Mouse (Mus musculus) forebrain, embryonic 12.5 days (tissue): ENCODE results near the gene Meis1. TPM values are rescaled to one million over a fixed set of nuclear protein-coding genes. Genes with fewer than 3 reads are reported as not detected.

Experiments used
- ATAC-seq: fragments of 200-750 bp; cut with Nextera tagmentation; 2 replicates; pipeline ENCODE4 v1.8.0; 2017; ENCODE audit warnings: moderate TSS enrichment; ENCODE audit not compliant: low FRiP score
- H3K27ac ChIP-seq: fragments of 300-500 bp; sonication (generic); 2 replicates; pipeline ENCODE4 v1.5.1; 2016; ENCODE audit warnings: mild to moderate bottlenecking
- H3K27me3 ChIP-seq: fragments of 300-500 bp; sonication (generic); 2 replicates; pipeline ENCODE4 v1.6.1; 2016; ENCODE audit warnings: mild to moderate bottlenecking
- H3K36me3 ChIP-seq: fragments of 300-500 bp; sonication (generic); replicated peaks from 2 replicates; pipeline ENCODE4 v1.6.1; 2016; ENCODE audit warnings: mild to moderate bottlenecking
- H3K4me1 ChIP-seq: fragments of 300-500 bp; sonication (generic); 2 replicates; pipeline ENCODE4 v1.6.1; 2016
- H3K4me2 ChIP-seq: fragments of 300-500 bp; sonication (generic); 2 replicates; pipeline ENCODE4 v1.6.1; 2016; ENCODE audit warnings: mild to moderate bottlenecking, moderate library complexity
- H3K4me3 ChIP-seq: fragments of 300-500 bp; sonication (generic); replicated peaks from 2 replicates; pipeline ENCODE4 v1.5.1; 2016; ENCODE audit warnings: mild to moderate bottlenecking
- H3K9ac ChIP-seq: fragments of 300-500 bp; sonication (generic); 2 replicates; pipeline ENCODE4 v1.6.1; 2016; ENCODE audit warnings: mild to moderate bottlenecking
- H3K9me3 ChIP-seq: fragments of 300-500 bp; sonication (generic); 2 replicates; pipeline ENCODE4 v1.6.1; 2016
- WGBS: fragments of 180-500 bp; shearing (Covaris S2); methylation state at CpG from one replicate; pipeline ENCODE4 v1.1.7; 2016; 5-methylcytosine and 5-hydroxymethylcytosine counted together
- polyA plus RNA-seq: library from polyadenylated mRNA; unstranded; fragments of >200 nt; fragmentation: Nextera tagmentation; extraction: Ambion mirVana; gene quantifications from 2 replicates; pipeline ENCODE4 v1.2.1, GENCODE M21; 2016

Meis1 gene
- polyA plus RNA-seq, 1 experiment from 2014 or later: 44.8 TPM

DNA sequence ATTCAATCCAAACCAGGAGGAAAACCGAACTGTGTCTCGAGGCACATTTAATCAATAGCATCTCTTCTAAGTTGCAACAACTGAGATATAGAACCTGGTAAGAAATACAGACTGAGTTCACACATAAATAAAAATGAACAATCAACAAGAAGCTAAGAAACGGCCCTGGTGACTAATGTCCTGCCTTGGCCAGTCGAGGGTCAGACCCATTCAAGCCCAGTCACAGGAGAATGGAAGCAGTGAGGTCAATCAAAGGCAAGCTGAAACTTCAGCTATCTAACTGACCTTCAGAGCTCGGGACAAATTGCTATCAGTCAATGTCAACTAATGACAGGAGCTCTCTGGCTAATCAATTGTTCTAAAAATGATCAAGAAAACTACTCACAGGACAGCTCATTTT is 38.2 kb downstream of the Meis1 start:
- no peaks in the 10 kb centered on the region for H3K27me3 ChIP-seq
- no peak overlapping the region for H3K4me3 ChIP-seq
- no peaks in the 10 kb centered on the region for H3K9me3 ChIP-seq
- H3K36me3 ChIP-seq: no peaks in the 10 kb centered on the region
- no peak overlapping the region for H3K9ac ChIP-seq
- H3K4me1 ChIP-seq: peaks cover 32% of the 10 kb centered on the region
- 26% methylated on average over 5 of the region's 5 CpGs for WGBS
- H3K4me2 ChIP-seq: no peak overlapping the region
- no peak for ATAC-seq
- H3K27ac ChIP-seq: no peak overlapping the region

DNA sequence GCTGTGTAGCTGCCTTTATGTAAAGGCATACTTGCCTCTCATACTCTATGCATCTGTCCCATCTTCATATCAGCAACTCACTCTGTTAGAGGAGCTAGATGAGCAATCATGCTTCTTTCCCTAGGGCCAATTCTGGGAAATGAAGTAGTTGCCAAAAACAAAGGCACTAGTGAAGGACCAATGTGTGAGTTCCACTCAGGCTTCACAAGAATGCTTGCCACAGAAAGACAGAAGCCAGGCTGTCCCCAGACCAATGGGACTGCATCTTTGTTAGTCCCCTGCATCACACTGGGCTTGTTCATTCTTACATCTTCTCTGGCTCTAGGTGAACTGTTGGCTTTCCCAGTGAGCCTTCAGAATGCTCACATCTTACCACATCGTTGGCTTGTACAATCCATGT is 43.7 kb downstream of the Meis1 start:
- H3K27me3 ChIP-seq: no peaks in the 10 kb centered on the region
- H3K4me1 ChIP-seq: no peaks in the 10 kb centered on the region
- no peak overlapping the region for H3K9ac ChIP-seq
- H3K4me2 ChIP-seq: no peak overlapping the region
- no peak for ATAC-seq
- H3K9me3 ChIP-seq: no peaks in the 10 kb centered on the region
- no peak overlapping the region for H3K27ac ChIP-seq
- H3K4me3 ChIP-seq: no peak overlapping the region
- 85% methylated on average over 1 of the region's 1 CpGs for WGBS
- H3K36me3 ChIP-seq: no peaks in the 10 kb centered on the region

DNA sequence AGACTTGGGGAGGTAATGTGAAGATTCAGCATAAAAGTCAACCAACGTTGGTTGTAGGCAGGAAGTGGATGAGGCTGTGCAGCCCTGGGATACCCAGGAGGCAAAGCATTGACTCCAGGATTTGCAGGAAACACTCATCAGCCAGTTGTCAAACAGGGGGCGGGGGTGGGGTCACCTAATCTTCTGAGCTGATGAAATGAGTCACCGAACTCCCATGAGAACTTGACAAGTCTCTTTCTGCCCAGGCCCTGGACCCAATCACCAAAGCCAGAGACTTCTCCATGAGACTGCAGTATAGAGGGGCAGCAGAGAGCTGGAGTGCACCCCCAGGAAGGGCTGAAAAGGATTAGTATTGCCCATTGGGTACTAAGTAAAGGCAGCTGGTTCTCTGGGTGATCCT is 45.0 kb downstream of the Meis1 start:
- no peaks in the 10 kb centered on the region for H3K36me3 ChIP-seq
- no peak overlapping the region for H3K27ac ChIP-seq
- ATAC-seq: no peak
- no peaks in the 10 kb centered on the region for H3K4me1 ChIP-seq
- WGBS: 42% methylated on average over 3 of the region's 3 CpGs
- no peak overlapping the region for H3K4me2 ChIP-seq
- H3K27me3 ChIP-seq: no peaks in the 10 kb centered on the region
- no peaks in the 10 kb centered on the region for H3K9me3 ChIP-seq
- no peak overlapping the region for H3K4me3 ChIP-seq
- H3K9ac ChIP-seq: no peak overlapping the region

DNA sequence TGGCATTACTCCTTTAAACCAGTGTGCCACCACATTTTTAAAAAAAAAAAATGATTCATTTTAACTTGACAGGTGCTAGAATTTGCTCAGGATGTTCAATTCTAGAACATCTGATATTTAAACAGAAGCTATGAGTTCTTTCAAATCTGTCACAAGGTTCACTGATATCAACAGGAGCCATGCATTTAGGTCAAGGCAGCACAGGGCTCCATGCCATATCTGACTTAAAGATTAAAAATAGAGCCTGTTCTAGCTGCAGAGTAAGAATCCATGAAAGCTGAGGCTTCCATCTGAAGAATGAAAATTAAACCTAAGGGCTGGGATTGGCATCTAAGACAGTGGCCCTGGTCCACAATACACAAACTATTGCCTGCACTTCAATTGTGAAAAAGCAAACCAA is 45.8 kb downstream of the Meis1 start:
- Histone ChIP-seq H3K36me3 (no peaks in the 10 kb centered on the region), H3K9ac (no peak overlapping the region), H3K27ac (no peak overlapping the region), H3K4me1 (no peaks in the 10 kb centered on the region), H3K27me3 (no peaks in the 10 kb centered on the region), H3K9me3 (no peaks in the 10 kb centered on the region), H3K4me2 (no peak overlapping the region), H3K4me3 (no peak overlapping the region)
- ATAC-seq: no peak

DNA sequence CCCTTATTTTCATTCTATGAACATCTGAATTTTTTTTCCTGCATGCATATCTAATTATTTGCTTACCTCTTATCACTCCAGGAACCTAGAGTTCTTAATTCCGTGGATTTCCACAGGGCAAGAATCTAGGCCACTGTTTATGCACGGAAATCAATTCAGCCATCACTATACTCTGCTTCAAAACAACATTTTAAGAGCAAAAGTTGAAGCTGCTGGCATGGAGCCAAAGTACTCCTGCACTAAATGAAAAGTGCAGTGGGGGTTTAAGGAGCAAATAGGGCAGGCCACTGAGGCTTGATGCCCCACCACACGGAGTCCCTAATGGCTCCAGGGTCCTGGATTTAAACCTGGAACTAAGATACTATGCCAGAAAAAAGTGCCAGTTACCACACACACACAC is 47.2 kb downstream of the Meis1 start:
- WGBS: 51% methylated on average over 3 of the region's 3 CpGs
- Histone ChIP-seq H3K4me2 (no peak overlapping the region), H3K4me1 (no peaks in the 10 kb centered on the region), H3K4me3 (no peak overlapping the region), H3K27ac (no peak overlapping the region), H3K27me3 (no peaks in the 10 kb centered on the region), H3K36me3 (no peaks in the 10 kb centered on the region), H3K9me3 (no peaks in the 10 kb centered on the region), H3K9ac (no peak overlapping the region)
- ATAC-seq: no peak

DNA sequence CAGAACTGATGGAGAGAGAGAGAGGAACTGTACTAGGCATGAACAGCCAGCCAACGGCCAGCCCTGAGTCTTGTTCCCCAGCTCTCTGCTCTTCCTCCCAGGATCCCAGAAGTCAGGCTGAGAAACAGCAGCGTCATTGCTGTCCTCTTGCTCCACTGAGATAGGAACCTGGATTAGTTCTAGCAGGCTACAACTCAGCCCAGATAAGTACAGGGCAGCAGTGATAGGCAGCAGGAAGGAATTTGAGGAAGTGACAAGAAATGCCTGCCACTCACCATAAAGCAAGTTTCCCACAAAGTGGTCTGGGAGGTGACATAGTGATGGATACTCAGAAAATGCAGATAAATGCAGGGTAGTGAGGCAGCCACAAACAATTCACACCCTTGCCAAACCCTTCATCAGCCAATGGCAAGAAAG is 48.9 kb downstream of the Meis1 start:
- Histone ChIP-seq H3K4me1 (peaks cover 3% of the 10 kb centered on the region), H3K4me2 (no peak overlapping the region), H3K9me3 (no peaks in the 10 kb centered on the region), H3K27ac (no peak overlapping the region), H3K4me3 (no peak overlapping the region), H3K9ac (no peak overlapping the region), H3K27me3 (no peaks in the 10 kb centered on the region), H3K36me3 (no peaks in the 10 kb centered on the region)
- ATAC-seq: no peak
- WGBS: 82% methylated on average over 2 of the region's 2 CpGs

DNA sequence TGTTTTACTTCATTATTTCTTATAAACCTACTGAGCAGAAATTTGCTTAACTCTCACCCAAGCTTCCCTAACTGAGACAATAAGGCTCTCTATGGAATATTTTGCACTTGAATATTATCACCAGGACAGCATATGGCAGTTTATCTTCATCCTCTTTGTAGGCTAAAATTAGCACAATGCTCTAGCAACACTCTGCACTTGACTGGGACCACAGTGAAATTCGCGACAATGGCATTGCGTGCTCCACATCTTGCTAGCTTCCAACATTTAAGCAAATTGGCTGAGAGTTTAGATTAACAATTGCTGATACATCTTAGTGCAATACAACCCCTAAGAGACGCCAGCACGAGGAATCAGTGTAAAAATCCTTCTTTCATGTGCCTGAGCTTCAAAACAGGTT is 54.4 kb downstream of the Meis1 start:
- Histone ChIP-seq H3K9ac (no peak overlapping the region), H3K4me1 (peaks cover 16% of the 10 kb centered on the region), H3K9me3 (no peaks in the 10 kb centered on the region), H3K4me3 (no peak overlapping the region), H3K27me3 (no peaks in the 10 kb centered on the region), H3K36me3 (no peaks in the 10 kb centered on the region), H3K27ac (no peak overlapping the region), H3K4me2 (no peak overlapping the region)
- no peak for ATAC-seq
- 77% methylated on average over 5 of the region's 5 CpGs for WGBS

DNA sequence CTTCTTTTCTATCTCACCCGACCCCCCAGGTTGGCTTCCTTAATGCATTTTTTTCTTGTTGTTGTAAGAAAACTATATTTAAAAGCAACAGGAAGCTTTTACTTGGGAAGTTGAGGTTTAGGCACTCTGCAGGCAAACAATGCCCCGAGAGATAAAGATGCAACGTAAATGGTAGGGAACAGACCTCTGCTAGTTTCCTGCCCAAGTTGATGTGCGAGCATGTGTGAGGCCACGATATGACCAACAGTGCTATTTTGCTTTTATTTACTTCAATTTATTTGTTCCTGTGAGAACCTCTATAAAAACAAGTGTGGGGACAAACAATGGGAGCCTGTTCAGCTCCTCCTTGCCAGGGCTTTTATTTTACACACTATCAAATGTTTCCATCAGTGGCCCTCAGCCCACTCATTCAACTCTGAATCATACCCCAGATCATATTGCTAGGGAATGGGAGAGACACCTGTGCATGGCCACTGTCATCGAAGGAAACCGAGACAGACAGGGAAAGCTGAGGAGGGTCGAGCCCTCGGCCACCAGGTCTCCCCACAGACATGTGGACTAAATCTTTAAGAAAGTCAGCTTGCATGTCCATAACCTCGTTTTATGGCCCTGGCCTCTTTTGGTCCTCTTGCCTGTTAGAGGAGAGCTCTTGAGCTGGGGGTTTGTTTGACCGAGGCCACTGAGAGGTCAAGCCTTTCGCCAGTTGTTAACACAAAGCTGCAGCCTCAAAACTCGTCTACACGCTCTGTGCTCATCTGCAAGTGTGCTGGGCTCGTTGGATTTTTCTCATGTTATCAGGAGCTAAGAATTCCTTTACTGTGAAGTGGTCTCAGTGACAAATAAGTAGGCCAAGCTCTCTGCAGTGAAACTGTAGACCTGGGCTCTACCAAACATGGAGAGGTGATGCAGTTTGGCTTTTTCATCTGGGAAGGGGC is 55.3 kb downstream of the Meis1 start:
- peaks cover 16% of the 10 kb centered on the region for H3K4me1 ChIP-seq
- H3K27me3 ChIP-seq: peaks cover 3% of the 10 kb centered on the region
- no peak overlapping the region for H3K9ac ChIP-seq
- 57% methylated on average over 15 of the region's 15 CpGs for WGBS
- no peak overlapping the region for H3K4me3 ChIP-seq
- H3K4me2 ChIP-seq: no peak overlapping the region
- H3K27ac ChIP-seq: no peak overlapping the region
- ATAC-seq: no peak
- no peaks in the 10 kb centered on the region for H3K36me3 ChIP-seq
- no peaks in the 10 kb centered on the region for H3K9me3 ChIP-seq

GRCm38 (mm10) chr11:18959465-18959864 is 59.3 kb downstream of the Meis1 start:
- H3K27me3 ChIP-seq: peaks cover 13% of the 10 kb centered on the region
- H3K4me3 ChIP-seq: no peak overlapping the region
- peaks cover 31% of the 10 kb centered on the region for H3K4me1 ChIP-seq
- no peaks in the 10 kb centered on the region for H3K9me3 ChIP-seq
- no peak overlapping the region for H3K27ac ChIP-seq
- no peak overlapping the region for H3K4me2 ChIP-seq
- H3K9ac ChIP-seq: no peak overlapping the region
- WGBS: 93% methylated on average over 1 of the region's 1 CpGs
- H3K36me3 ChIP-seq: no peaks in the 10 kb centered on the region
- ATAC-seq: no peak

- Histone ChIP-seq H3K4me1 (peaks cover 24% of the 10 kb centered on the region), H3K4me3 (no peak overlapping the region), H3K36me3 (no peaks in the 10 kb centered on the region), H3K4me2 (peak overlapping the region; percentile 24; the same call in 1 of the 2 replicates), H3K27me3 (peaks cover 13% of the 10 kb centered on the region), H3K9ac (no peak overlapping the region), H3K27ac (no peak overlapping the region), H3K9me3 (no peaks in the 10 kb centered on the region)
- ATAC-seq: no peak
- 55% methylated on average over 12 of the region's 12 CpGs for WGBS
These were observed 60.7 kb downstream of the Meis1 start for GRCm38 (mm10) chr11:18957805-18958770.

- Histone ChIP-seq H3K9ac (no peak overlapping the region), H3K4me2 (peak overlapping the region; percentile 24; the same call in 1 of the 2 replicates), H3K4me1 (peaks cover 24% of the 10 kb centered on the region), H3K36me3 (no peaks in the 10 kb centered on the region), H3K27ac (no peak overlapping the region), H3K9me3 (no peaks in the 10 kb centered on the region), H3K4me3 (no peak overlapping the region), H3K27me3 (peaks cover 13% of the 10 kb centered on the region)
- WGBS: 40% methylated on average over 12 of the region's 12 CpGs
- no peak for ATAC-seq
These were observed 61.5 kb downstream of the Meis1 start for GRCm38 (mm10) chr11:18957097-18957804.

DNA sequence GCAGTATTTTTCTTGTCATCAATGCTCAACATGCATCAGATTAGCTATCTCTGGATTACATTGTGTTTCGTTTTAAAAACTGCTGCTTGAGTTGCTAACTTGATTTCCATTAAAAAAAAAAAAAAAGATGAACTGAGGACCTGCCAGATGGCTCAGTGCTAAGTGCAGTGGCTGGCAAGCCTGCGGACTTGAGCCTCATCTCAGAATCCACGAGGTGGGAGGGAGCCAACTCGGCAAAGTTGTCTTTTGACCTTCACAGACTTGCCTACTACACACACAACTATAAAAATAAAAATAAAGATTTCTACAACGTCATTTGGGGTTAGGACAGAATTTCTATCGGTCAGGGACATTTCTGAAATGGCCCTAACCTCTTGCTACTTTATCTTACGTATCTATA is 62.8 kb downstream of the Meis1 start:
- Histone ChIP-seq H3K36me3 (no peaks in the 10 kb centered on the region), H3K4me3 (no peak overlapping the region), H3K9me3 (no peaks in the 10 kb centered on the region), H3K27ac (no peak overlapping the region), H3K9ac (no peak overlapping the region), H3K4me1 (peaks cover 24% of the 10 kb centered on the region), H3K27me3 (peaks cover 13% of the 10 kb centered on the region), H3K4me2 (no peak overlapping the region)
- 72% methylated on average over 7 of the region's 7 CpGs for WGBS
- no peak for ATAC-seq
